Mouse (Mus musculus) bone marrow, adult 2 months (tissue): ENCODE data around the gene Dennd2c. TPM values are rescaled to one million over a fixed set of nuclear protein-coding genes. Genes with fewer than 3 reads are reported as not detected.
"Not testable (repeated sequence)": the region's sequence is repeated elsewhere in the genome, so short reads cannot be mapped to it uniquely, and the experiment has no call there.

Experiments used
- H3K27ac ChIP-seq: fragments of 200-500 bp; 2 replicates; pipeline ENCODE4 v1.5.1; 2012; ENCODE audit warnings: low read depth, mild to moderate bottlenecking, control low read depth, inconsistent platforms, low read length; ENCODE audit not compliant: control insufficient read depth, poor library complexity, insufficient read depth
- H3K4me1 ChIP-seq: fragments of 200-500 bp; 2 replicates; pipeline ENCODE4 v1.6.1; 2011; ENCODE audit warnings: low read length; ENCODE audit not compliant: control insufficient read depth, insufficient read depth
- H3K4me3 ChIP-seq: fragments of 200-500 bp; replicated peaks from 2 replicates; pipeline ENCODE3; 2011; ENCODE audit warnings: mild to moderate bottlenecking, low read depth, low read length, control low read depth; ENCODE audit not compliant: control insufficient read depth
- CTCF ChIP-seq: fragments of 200-500 bp; IDR thresholded peaks from 2 replicates; pipeline ENCODE4 v1.5.1; 2011; ENCODE audit warnings: low read length, control low read depth; ENCODE audit not compliant: control insufficient read depth, insufficient read depth
- POLR2A ChIP-seq: fragments of 200-500 bp; IDR thresholded peaks from 2 replicates; pipeline ENCODE4 v1.6.1; 2011; ENCODE audit warnings: low read depth, mild to moderate bottlenecking, control low read depth, low read length, borderline replicate concordance; ENCODE audit not compliant: control insufficient read depth
- WGBS: fragments of 180-500 bp; shearing (Covaris S2); methylation state at CpG from one replicate; pipeline ENCODE4 v1.1.7; 2018; 5-methylcytosine and 5-hydroxymethylcytosine counted together
- polyA plus RNA-seq: library from polyadenylated mRNA; stranded (reverse); fragments of >200 nt; gene quantifications from 2 replicates; pipeline ENCODE4 v1.2.4, GENCODE M21; 2011; ENCODE audit warnings: low replicate concordance; ENCODE audit not compliant: missing spikeins, insufficient read depth, insufficient read length

The Dennd2c gene
- polyA plus RNA-seq, 1 experiment = 12.8 TPM

DNA sequence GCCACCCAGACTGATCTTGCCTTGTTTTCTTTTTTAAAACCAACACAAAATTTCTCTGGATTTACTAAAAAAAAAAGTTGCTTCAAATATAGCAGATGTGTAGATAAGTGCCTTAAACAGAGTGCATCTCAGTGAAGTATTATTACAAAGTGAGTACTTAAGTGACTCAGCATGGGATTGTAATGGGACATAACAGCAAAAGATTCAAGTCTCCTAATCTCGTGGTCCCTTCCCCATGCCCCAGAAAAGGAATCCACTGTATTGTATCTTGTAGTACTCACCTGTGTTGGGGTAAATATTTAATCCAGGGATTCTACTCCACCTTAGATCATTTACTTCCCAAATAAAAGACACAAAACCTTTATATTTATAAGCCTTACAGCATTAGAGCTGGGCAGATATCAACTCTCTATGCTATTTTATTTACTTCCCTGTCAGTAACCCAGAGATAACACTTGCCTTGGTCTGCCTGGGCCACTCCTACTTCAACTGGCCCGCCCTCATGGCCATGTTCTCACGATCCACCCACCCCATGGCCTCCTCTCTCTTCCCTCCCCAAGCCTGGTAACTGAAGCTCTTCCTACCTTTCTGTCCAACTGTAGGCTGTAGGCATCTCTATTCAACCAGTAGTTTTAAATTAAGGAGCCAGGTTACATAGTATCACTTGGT is 57.0 kb downstream of the Dennd2c start:
- TF ChIP-seq CTCF (no peak), POLR2A (no peak)
- no peak overlapping the region for H3K4me3 ChIP-seq
- H3K4me1 ChIP-seq = no peaks in the 10 kb centered on the region
- WGBS = 56% methylated on average over 3 of the region's 3 CpGs
- no peak overlapping the region for H3K27ac ChIP-seq

DNA sequence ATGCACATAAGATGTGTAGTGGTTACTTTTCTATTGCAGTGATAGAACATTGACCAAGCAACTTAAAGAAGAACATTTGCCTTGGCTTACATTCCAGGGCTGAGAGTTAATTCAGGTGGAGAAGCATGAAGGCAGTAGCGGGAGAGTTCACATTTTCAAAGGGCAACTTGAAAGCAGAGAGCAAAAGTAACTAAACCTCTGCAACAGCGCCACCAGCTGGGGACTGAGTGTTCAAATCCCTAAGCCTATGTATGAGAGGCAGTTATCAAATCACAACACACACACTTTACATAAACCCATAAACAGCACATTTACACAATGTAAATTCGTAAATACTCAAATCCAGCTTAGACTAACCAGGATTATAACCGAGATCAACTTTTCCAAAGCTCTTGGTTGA is 67.4 kb downstream of the Dennd2c start:
- TF ChIP-seq POLR2A (no peak), CTCF (peak; percentile 30)
- WGBS = 14% methylated on average over 4 of the region's 4 CpGs
- Histone ChIP-seq H3K27ac (no peak overlapping the region), H3K4me1 (no peaks in the 10 kb centered on the region; the same call in 1 of the 2 replicates), H3K4me3 (no peak overlapping the region)

DNA sequence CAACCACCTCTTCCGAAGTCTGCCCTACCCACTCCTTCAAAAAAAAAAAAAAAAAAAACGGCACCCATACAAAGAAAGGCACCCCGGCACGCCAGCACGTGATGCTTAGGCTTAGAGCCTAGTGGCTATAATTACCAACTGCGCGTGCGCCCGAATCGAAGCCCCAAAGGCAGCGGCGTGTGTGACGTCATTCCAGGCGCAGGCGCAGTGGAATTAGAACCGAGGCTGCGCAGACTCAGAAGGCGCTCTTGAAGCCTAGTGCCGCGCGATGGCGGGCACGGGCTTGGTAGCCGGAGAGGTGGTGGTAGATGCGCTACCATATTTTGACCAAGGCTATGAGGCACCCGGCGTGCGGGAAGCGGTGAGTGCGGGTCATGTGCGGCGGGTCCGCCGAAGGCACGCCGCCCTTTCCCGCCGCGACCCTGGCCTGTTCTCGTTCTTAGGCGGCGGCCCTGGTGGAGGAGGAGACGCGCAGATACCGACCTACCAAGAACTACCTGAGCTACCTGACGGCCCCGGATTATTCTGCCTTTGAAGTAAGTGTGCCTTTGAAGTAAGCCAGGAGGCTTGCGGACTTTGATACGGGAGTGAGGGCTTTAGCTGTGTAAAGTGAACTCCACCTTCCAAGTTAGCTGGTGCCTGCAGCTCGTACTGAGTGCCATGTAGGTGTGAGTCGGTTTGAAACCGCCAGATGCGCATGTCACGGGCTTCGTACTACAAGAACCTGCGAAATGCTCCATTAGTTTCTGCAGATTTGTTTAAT is 69.3 kb downstream of the Dennd2c start, which contains the start of gene Bcas2:
TSS of gene Bcas2 (plus strand) at position 151 of the 763 bp plus-strand sequence.
- Histone ChIP-seq H3K4me3 (peak within 1 kb of the TSS; percentile 95), H3K27ac (peak within 1 kb of the TSS; percentile 81), H3K4me1 (no peaks in the 10 kb centered on the region; the same call in 1 of the 2 replicates)
- WGBS = under 1% methylated on average over 56 of the region's 56 CpGs
- TF ChIP-seq POLR2A = peak; percentile 95
- TF ChIP-seq CTCF = no peak

DNA sequence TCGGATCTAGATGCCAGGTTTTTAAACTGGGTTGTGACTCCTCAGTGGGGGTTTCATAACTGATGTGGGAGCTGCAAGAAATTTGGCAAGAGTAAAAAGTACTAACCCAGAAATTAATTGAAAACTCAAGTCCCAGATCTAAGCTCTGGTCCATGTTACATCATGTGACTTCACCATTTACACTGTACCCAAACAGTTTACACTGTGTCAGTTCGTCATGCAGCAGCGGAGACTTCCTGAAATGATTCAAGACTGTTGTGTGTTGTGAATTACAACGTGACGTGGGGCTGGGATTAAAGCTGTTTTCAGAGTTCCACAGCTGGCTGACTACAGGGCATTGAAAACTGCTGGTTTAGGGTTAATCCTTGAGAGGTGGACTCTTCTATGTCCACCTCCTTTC is 70.2 kb downstream of the Dennd2c start:
- Histone ChIP-seq H3K27ac (no peak overlapping the region), H3K4me1 (no peaks in the 10 kb centered on the region; the same call in 1 of the 2 replicates), H3K4me3 (peak overlapping the region; percentile 45)
- WGBS = 14% methylated on average over 5 of the region's 5 CpGs
- TF ChIP-seq POLR2A (no peak), CTCF (no peak)

DNA sequence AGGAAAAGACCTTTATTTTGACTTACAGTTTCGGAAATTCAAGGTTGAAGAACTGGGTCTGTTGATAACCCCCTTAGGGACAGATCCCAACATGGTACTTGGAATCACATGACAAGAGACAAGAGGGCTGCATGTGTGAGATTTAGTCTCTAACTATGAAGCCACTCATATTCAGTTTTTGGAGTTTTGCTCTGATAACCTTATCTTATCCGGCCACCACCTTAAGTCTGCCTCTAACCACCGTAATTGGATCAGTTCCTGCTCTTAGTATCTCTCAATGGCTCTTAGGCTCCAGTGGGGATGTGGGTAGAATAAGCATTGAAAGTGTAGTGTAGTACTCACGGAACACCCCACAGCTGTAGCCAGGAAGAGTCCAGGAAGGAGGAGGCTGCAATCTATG is 74.3 kb downstream of the Dennd2c start:
- no peak overlapping the region for H3K27ac ChIP-seq
- TF ChIP-seq POLR2A (no peak), CTCF (no peak)
- H3K4me1 ChIP-seq = no peaks in the 10 kb centered on the region; the same call in 1 of the 2 replicates
- H3K4me3 ChIP-seq = no peak overlapping the region
- 59% methylated on average over 4 of the region's 4 CpGs for WGBS

DNA sequence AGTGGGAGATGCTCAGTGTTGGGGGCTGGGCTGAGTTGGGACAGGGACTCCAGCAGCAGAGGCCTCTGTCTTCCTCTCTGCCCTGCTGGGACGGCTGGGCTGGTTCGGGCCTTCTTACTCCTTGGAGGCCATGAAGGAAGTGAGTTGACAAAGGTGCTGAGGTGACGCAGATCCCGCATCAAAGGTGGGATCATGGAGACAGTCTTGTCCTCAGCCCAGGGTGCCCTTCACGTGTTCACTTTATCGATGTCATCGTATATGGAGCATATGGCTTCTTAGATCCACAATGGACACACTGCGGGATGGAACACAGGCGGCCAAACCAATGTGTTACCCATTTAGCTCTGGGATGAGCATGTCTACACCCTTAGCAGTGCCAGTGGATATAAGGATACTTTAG is 77.1 kb downstream of the Dennd2c start:
- no peak overlapping the region for H3K27ac ChIP-seq
- no peak overlapping the region for H3K4me3 ChIP-seq
- TF ChIP-seq CTCF (no peak), POLR2A (no peak)
- WGBS = 92% methylated on average over 9 of the region's 9 CpGs
- no peaks in the 10 kb centered on the region; the same call in 1 of the 2 replicates for H3K4me1 ChIP-seq

DNA sequence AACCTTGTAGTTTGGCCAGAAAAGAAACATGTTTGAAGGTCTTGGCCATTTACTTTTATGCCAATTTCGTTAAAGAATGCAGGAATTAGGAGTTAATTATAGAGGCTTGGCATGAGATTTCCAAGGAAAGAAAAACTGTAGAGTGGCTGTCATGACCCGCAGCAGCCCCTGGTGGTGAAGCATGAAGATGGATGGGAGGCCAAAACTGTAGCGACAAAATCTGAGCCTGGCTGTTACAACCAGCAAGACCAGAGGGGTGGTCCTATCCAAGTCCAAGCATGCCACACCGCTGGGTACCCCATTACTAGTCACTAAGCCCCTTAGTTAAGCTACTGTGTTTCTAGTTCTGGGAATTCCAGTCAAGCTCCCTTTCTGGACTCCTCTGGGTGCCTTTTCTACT is 78.8 kb downstream of the Dennd2c start:
- H3K27ac ChIP-seq = no peak overlapping the region

DNA sequence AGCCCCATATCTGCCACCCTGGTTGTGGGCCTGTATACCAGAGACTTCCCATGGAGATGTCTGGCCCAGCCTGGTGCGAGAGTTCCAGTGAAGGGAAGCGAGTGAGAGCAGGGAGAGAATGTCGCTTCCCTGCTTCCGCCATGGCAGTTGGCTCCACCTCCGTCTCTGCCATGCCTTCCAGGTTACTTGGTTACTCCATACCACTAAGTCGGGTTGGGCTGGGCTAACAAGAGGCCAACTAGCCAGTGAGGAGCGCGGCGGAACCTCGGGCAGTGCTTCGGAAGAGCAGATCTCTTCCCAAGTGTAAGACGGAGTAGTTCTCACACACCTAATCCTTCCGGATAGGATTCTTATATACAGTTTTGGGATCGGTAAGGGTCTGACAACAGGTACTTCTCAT is 80.4 kb downstream of the Dennd2c start:
- WGBS = 89% methylated on average over 14 of the region's 14 CpGs
- Histone ChIP-seq H3K27ac (no peak overlapping the region), H3K4me3 (no peak overlapping the region), H3K4me1 (no peaks in the 10 kb centered on the region)
- TF ChIP-seq POLR2A (no peak), CTCF (no peak)

More for the DNA sequence above, 78.8 kb downstream of the Dennd2c start:
- WGBS = 65% methylated on average over 4 of the region's 4 CpGs
- H3K4me1 ChIP-seq = no peaks in the 10 kb centered on the region; the same call in 1 of the 2 replicates
- H3K4me3 ChIP-seq = no peak overlapping the region
- TF ChIP-seq POLR2A (no peak), CTCF (no peak)

DNA sequence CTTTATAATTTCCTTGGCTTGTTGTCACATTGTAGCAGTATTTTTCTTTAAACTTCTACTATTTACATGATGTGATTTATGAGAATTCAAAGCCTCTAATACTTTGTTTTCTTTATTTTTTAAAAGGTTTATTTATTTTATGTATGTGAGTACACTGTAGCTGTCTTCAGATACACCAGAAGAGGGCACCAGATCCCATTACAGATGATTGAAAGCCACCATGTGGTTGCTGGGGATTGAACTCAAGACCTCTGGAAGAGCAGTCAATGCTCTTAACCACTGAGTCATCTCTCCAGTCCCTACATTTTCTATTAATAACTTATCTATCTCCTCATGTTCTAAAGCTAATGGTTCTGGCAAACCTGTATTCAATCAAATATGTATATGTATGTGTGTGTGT is 82.1 kb downstream of the Dennd2c start:
- H3K4me3 ChIP-seq, H3K27ac ChIP-seq, H3K4me1 ChIP-seq: not testable (repeated sequence)
